Mouse (Mus musculus): ENCODE data around the gene Frmd4a.

Frmd4a gene

GRCm38 (mm10) chr2:4286390-4286901 lies 268.9 kb downstream of the Frmd4a start:
- in situ Hi-C loops (cut with MseI, MboI) = no loop called here

GRCm38 (mm10) chr2:4290475-4290874 lies 273.0 kb downstream of the Frmd4a start:
- in situ Hi-C loops (cut with MseI, MboI) = no loop called here

GRCm38 (mm10) chr2:4291100-4291499 lies 273.6 kb downstream of the Frmd4a start:
- in situ Hi-C loops (cut with MseI, MboI) = no loop called here

GRCm38 (mm10) chr2:4291671-4292070 lies 274.2 kb downstream of the Frmd4a start:
- in situ Hi-C loops (cut with MseI, MboI) = no loop called here

GRCm38 (mm10) chr2:4293726-4294125 lies 276.2 kb downstream of the Frmd4a start:
- in situ Hi-C loops (cut with MseI, MboI) = no loop called here

- in situ Hi-C loops (cut with MseI, MboI) = no loop called here
Measured at GRCm38 (mm10) chr2:4295641-4296040, 278.1 kb downstream of the Frmd4a start.

GRCm38 (mm10) chr2:4296881-4297280 lies 279.4 kb downstream of the Frmd4a start:
- in situ Hi-C loops (cut with MseI, MboI) = no loop called here

GRCm38 (mm10) chr2:4298325-4299215 lies 281.1 kb downstream of the Frmd4a start:
- in situ Hi-C loops (cut with MseI, MboI) = no loop called here

- in situ Hi-C loops (cut with MseI, MboI) = no loop called here
Measured at GRCm38 (mm10) chr2:4299593-4299992, 282.1 kb downstream of the Frmd4a start.

GRCm38 (mm10) chr2:4300383-4300811 lies 282.9 kb downstream of the Frmd4a start:
- in situ Hi-C loops (cut with MseI, MboI) = no loop called here

GRCm38 (mm10) chr2:4300816-4301215 lies 283.3 kb downstream of the Frmd4a start:
- in situ Hi-C loops (cut with MseI, MboI) = no loop called here

- in situ Hi-C loops (cut with MseI, MboI) = no loop called here
Measured at GRCm38 (mm10) chr2:4301256-4301655, 283.7 kb downstream of the Frmd4a start.

- in situ Hi-C loops (cut with MseI, MboI) = no loop called here
Measured at GRCm38 (mm10) chr2:4301692-4302091, 284.2 kb downstream of the Frmd4a start.

GRCm38 (mm10) chr2:4302119-4302518 lies 284.6 kb downstream of the Frmd4a start:
- in situ Hi-C loops (cut with MseI, MboI) = no loop called here

GRCm38 (mm10) chr2:4307076-4307475 lies 289.6 kb downstream of the Frmd4a start:
- in situ Hi-C loops (cut with MseI, MboI) = no loop called here

GRCm38 (mm10) chr2:4314545-4314944 lies 297.0 kb downstream of the Frmd4a start:
- in situ Hi-C loops (cut with MseI, MboI) = loop anchor here in 1 of 2 experiments (10.0 kb wide), 1 partner anchor 170 kb away; no protein-coding TSS in a partner anchor

- in situ Hi-C loops (cut with MseI, MboI) = loop anchor here in 1 of 2 experiments (10.0 kb wide), 1 partner anchor 168 kb away; no protein-coding TSS in a partner anchor
Measured at GRCm38 (mm10) chr2:4316589-4316988, 299.1 kb downstream of the Frmd4a start.

GRCm38 (mm10) chr2:4318134-4318533 lies 300.6 kb downstream of the Frmd4a start:
- in situ Hi-C loops (cut with MseI, MboI) = loop anchor here in 1 of 2 experiments (10.0 kb wide), 1 partner anchor 167 kb away; no protein-coding TSS in a partner anchor

GRCm38 (mm10) chr2:4326241-4327010 lies 308.9 kb downstream of the Frmd4a start:
- in situ Hi-C loops (cut with MseI, MboI) = no loop called here

GRCm38 (mm10) chr2:4327011-4327340 lies 309.5 kb downstream of the Frmd4a start:
- in situ Hi-C loops (cut with MseI, MboI) = no loop called here

- in situ Hi-C loops (cut with MseI, MboI) = no loop called here
Measured at GRCm38 (mm10) chr2:4332441-4332840, 314.9 kb downstream of the Frmd4a start.

GRCm38 (mm10) chr2:4334201-4334600 lies 316.7 kb downstream of the Frmd4a start:
- in situ Hi-C loops (cut with MseI, MboI) = no loop called here
